Mouse (Mus musculus): Measurements from ENCODE around the gene Tarbp1. TPM values are rescaled to one million over a fixed set of nuclear protein-coding genes. Genes with fewer than 3 reads are reported as not detected.

Tarbp1 gene
- 2.0 and 2.3 TPM in 2 replicates for polyA plus RNA-seq (2016; fragmentation: Nextera tagmentation; extraction: Ambion mirVana)

- Histone ChIP-seq H3K9me3 (no peaks in the 10 kb centered on the region), H3K36me3 (0 out of 2 replicates have a peak, but pooled peaks cover 5% of the 10 kb centered on the region), H3K9ac (peak within 1 kb of the TSS; percentile 67), H3K4me2 (replicated peaks) (peak within 1 kb of the TSS; percentile 93), H3K4me1 (peaks cover 13% of the 10 kb centered on the region), H3K27me3 (replicated peaks) (no peaks in the 10 kb centered on the region), H3K27ac (peak within 1 kb of the TSS; percentile 57), H3K4me3 (peak within 1 kb of the TSS; percentile 76)
- peak; percentile 93 for ATAC-seq (ENCODE audit: low FRiP score, low read depth)
- under 1% methylated on average over 124 of the region's 124 CpGs for WGBS
These were observed at the start of gene Tarbp1 for GRCm38 (mm10) chr8:126474299-126475187. Gene Tarbp1, minus strand, starts transcription at chr8:126475065.

- H3K27ac ChIP-seq: no peak overlapping the region
- no peak for ATAC-seq (ENCODE audit: low FRiP score, low read depth)
- H3K9ac ChIP-seq: no peak overlapping the region
- no peak overlapping the region for H3K4me3 ChIP-seq
- H3K9me3 ChIP-seq: no peaks in the 10 kb centered on the region
- H3K4me2 ChIP-seq (replicated peaks): no peak overlapping the region
- 89% methylated on average over 18 of the region's 18 CpGs for WGBS
- no peaks in the 10 kb centered on the region for H3K27me3 ChIP-seq (replicated peaks)
- H3K36me3 ChIP-seq: no peaks in the 10 kb centered on the region
- H3K4me1 ChIP-seq: 0 out of 2 replicates have a peak, but pooled peaks cover 3% of the 10 kb centered on the region
These were observed 49.5 kb upstream of the Tarbp1 start for GRCm38 (mm10) chr8:126524233-126524985.

- H3K4me1 ChIP-seq: 0 out of 2 replicates have a peak, but pooled peaks cover 3% of the 10 kb centered on the region
- WGBS: 88% methylated on average over 11 of the region's 11 CpGs
- no peak overlapping the region for H3K4me2 ChIP-seq (replicated peaks)
- no peak overlapping the region for H3K27ac ChIP-seq
- ATAC-seq (ENCODE audit: low FRiP score, low read depth): no peak
- H3K9ac ChIP-seq: no peak overlapping the region
- H3K36me3 ChIP-seq: no peaks in the 10 kb centered on the region
- no peaks in the 10 kb centered on the region for H3K27me3 ChIP-seq (replicated peaks)
- H3K4me3 ChIP-seq: no peak overlapping the region
- no peaks in the 10 kb centered on the region for H3K9me3 ChIP-seq
These were observed 48.3 kb upstream of the Tarbp1 start for GRCm38 (mm10) chr8:126523060-126523574.

DNA sequence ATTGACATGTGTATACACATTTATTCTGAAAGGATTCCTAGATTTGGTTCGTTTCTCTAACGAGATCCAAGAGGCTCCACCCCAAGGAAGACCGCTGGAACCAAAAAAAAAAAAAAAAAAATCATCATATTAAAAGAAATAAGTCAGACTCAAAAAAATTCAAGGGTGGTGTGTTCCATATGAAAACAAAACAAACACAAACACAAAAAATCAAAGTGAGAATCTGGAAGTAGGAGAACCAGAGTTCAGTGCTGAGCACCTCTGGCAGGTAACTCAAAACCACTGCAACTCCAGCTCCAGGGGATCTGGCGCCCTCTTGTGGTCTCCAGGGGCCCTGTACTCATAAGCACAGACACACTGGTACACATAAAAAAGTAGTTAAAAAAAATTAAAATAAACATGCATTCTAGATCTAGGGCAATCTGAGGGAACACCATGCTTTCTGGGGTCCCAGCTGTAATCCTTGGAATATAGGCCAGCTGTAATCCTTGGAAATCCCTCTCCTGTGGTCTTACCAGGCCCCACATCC lies 44.6 kb upstream of the Tarbp1 start:
- Histone ChIP-seq H3K4me1 (peaks cover 17% of the 10 kb centered on the region), H3K27ac (no peak overlapping the region), H3K4me3 (no peak overlapping the region), H3K4me2 (replicated peaks) (no peak overlapping the region), H3K36me3 (no peaks in the 10 kb centered on the region), H3K27me3 (replicated peaks) (no peaks in the 10 kb centered on the region), H3K9me3 (no peaks in the 10 kb centered on the region), H3K9ac (no peak overlapping the region)
- ATAC-seq (ENCODE audit: low FRiP score, low read depth): no peak
- 90% methylated on average over 4 of the region's 4 CpGs for WGBS

- Histone ChIP-seq H3K4me3 (peak overlapping the region; percentile 15; the same call in 1 of the 2 replicates), H3K27ac (peak overlapping the region; percentile 75), H3K9me3 (no peaks in the 10 kb centered on the region), H3K36me3 (no peaks in the 10 kb centered on the region), H3K27me3 (replicated peaks) (no peaks in the 10 kb centered on the region; the same call in 1 of the 2 replicates), H3K9ac (peak overlapping the region; percentile 2; the same call in 1 of the 2 replicates), H3K4me2 (replicated peaks) (peak overlapping the region; percentile 58), H3K4me1 (peaks cover 17% of the 10 kb centered on the region)
- WGBS: 6% methylated on average over 27 of the region's 27 CpGs
- ATAC-seq (ENCODE audit: low FRiP score, low read depth): peak; percentile 82
These were observed 42.0 kb upstream of the Tarbp1 start for GRCm38 (mm10) chr8:126516620-126517577.

DNA sequence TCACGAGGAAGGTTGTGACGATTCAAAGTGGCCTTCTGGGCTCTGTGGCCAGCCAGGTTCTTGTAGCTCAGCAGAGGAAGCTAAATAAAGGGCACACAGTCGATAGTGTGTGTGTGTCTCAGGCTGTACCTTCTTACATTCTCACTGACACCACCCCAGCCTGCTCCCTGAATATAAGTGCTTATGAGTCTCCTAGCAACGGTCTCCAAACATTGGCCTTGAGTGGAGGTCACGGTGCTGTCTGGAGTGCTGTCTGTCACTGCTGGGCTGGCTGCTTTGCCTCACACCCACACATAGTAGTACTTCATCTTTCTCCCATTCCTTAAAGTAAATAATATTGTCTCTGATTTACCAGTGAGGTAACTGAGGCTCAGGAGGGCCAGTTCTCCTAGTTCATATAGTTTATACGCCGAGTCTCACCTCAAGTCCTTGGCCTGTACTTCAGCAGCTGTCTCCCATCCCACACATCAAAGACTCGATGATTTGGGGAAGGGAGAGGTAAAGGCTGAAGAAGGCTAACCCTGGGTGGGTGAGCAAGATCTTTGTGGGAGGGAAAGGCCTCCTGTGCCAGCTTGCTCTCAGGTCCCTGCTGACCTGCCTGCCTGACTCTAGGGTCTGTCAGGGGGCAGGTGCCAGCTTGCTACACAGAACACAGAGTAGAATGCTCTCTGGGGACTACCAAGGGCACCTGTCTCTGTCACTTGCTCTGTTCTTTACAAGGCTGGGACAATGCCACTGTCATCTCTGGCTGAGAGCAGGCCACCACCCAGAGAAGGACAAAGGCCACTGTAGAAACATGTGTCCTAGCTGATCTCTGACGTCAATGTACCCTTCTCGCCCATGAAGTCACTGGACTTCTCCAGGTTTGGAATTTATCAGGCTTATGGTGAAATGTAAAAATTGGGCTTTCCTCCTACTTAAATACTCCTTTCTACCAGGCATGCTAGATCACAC lies 39.4 kb upstream of the Tarbp1 start:
- Histone ChIP-seq H3K27ac (no peak overlapping the region), H3K9me3 (no peaks in the 10 kb centered on the region), H3K9ac (no peak overlapping the region), H3K4me1 (peaks cover 17% of the 10 kb centered on the region), H3K27me3 (replicated peaks) (no peaks in the 10 kb centered on the region; the same call in 1 of the 2 replicates), H3K36me3 (no peaks in the 10 kb centered on the region), H3K4me3 (no peak overlapping the region), H3K4me2 (replicated peaks) (no peak overlapping the region)
- ATAC-seq (ENCODE audit: low FRiP score, low read depth): no peak
- WGBS: 80% methylated on average over 10 of the region's 10 CpGs

DNA sequence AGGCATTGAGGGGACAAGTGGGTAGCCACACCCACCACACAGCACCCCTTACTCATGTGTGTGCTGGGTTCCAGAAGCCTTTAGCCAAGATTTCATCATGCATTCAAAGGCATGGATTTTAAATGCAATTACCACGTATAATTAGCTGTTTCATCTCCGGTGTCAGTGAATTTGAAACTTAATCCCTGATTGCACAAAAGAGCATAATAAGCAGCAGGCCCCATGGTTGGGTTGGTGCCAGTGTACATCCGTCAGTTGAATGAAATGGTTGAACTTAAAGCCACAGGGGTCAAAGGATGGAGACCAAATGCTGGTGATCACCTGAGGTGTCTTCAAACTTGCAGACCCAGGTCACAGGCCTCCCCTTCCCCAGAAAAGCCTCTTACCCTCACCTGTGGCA lies 36.0 kb upstream of the Tarbp1 start:
- Histone ChIP-seq H3K9me3 (no peaks in the 10 kb centered on the region), H3K4me3 (no peak overlapping the region), H3K27me3 (replicated peaks) (no peaks in the 10 kb centered on the region; the same call in 1 of the 2 replicates), H3K4me1 (no peaks in the 10 kb centered on the region), H3K4me2 (replicated peaks) (no peak overlapping the region), H3K36me3 (no peaks in the 10 kb centered on the region), H3K27ac (no peak overlapping the region), H3K9ac (no peak overlapping the region)
- WGBS: 80% methylated on average over 3 of the region's 3 CpGs
- ATAC-seq (ENCODE audit: low FRiP score, low read depth): no peak

DNA sequence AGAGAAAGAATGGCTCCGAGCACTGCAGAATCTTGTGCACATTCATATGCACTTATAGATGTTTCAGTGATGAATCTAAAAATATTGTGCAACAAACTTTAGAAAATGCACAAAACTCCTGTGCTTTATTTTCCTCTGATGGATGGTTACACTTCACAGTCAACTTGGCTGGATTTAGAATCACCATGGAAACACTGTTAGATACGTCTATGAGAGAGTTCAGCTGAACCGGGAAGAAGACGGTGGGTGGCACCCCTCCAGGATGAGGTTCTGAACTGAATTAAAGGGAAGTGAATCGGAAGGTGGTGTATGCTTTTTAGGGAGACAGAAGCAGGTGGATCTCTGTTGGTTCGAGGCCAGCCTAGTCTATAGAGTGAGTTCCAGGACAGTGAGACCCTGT lies 34.8 kb upstream of the Tarbp1 start:
- Histone ChIP-seq H3K4me3 (no peak overlapping the region), H3K9ac (no peak overlapping the region), H3K9me3 (no peaks in the 10 kb centered on the region), H3K4me1 (no peaks in the 10 kb centered on the region), H3K4me2 (replicated peaks) (no peak overlapping the region), H3K27me3 (replicated peaks) (no peaks in the 10 kb centered on the region; the same call in 1 of the 2 replicates), H3K36me3 (no peaks in the 10 kb centered on the region), H3K27ac (no peak overlapping the region)
- ATAC-seq (ENCODE audit: low FRiP score, low read depth): no peak
- WGBS: 78% methylated on average over 6 of the region's 6 CpGs

- no peaks in the 10 kb centered on the region for H3K4me1 ChIP-seq
- no peaks in the 10 kb centered on the region; the same call in 1 of the 2 replicates for H3K27me3 ChIP-seq (replicated peaks)
- H3K4me2 ChIP-seq (replicated peaks): no peak overlapping the region
- H3K9me3 ChIP-seq: no peaks in the 10 kb centered on the region
- no peak for ATAC-seq (ENCODE audit: low FRiP score, low read depth)
- no peaks in the 10 kb centered on the region for H3K36me3 ChIP-seq
- 89% methylated on average over 8 of the region's 8 CpGs for WGBS
- H3K9ac ChIP-seq: no peak overlapping the region
- no peak overlapping the region for H3K27ac ChIP-seq
- H3K4me3 ChIP-seq: no peak overlapping the region
These were observed 34.2 kb upstream of the Tarbp1 start for GRCm38 (mm10) chr8:126508871-126509586.

DNA sequence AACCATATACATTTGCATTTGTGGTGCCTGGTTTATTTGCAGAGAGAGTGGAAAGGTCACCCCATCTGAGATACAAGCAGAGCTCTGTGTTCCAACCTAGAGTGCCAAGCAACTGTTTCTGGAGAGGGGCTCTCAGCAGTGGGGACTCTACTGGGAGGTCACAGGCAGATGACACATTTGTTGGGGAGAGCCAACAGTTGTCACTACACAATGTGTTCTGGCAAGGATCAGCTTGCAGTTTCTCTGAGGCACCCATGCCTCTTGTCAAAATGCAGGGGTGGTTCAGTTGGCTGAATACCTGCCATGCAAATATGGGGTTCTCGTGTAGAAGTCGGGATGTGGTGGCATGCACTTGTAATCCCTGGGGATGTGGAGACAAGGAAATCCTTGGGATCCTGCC lies 33.4 kb upstream of the Tarbp1 start:
- Histone ChIP-seq H3K9ac (no peak overlapping the region), H3K36me3 (no peaks in the 10 kb centered on the region), H3K4me3 (no peak overlapping the region), H3K4me2 (replicated peaks) (no peak overlapping the region), H3K27ac (no peak overlapping the region), H3K4me1 (no peaks in the 10 kb centered on the region), H3K27me3 (replicated peaks) (no peaks in the 10 kb centered on the region), H3K9me3 (no peaks in the 10 kb centered on the region)
- 93% methylated on average over 2 of the region's 2 CpGs for WGBS
- ATAC-seq (ENCODE audit: low FRiP score, low read depth): no peak
